Mouse (Mus musculus) retina, adult 2 months (tissue): ENCODE data around the gene Art4.

ENCODE experiments used
- DNase-seq: peaks from one replicate; pipeline ENCODE4 v3.0.0-alpha.2; 2012; ENCODE audit warnings: low read depth, low spot score

Gene Art4

DNA sequence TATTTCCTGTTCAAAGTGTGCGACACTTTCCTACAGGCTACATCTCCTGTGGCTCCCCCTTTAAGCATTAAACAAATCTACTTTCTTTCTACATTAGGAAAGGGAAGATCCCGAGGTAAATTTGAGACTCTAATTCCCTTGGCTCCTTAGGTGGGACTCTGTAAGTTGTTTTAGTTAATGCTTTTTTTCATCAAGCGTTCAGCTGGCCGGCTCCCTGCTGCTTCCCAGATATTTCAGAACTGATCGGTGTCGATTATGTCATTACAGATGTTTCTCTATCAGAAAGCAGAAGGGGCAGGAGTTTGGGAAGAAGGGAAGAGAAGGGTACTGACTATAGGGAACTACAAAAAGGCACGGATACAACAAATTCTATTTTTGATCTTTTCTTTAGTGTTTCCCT, 30.4 kb downstream of the Art4 start:
- DNase-seq = no peak

DNA sequence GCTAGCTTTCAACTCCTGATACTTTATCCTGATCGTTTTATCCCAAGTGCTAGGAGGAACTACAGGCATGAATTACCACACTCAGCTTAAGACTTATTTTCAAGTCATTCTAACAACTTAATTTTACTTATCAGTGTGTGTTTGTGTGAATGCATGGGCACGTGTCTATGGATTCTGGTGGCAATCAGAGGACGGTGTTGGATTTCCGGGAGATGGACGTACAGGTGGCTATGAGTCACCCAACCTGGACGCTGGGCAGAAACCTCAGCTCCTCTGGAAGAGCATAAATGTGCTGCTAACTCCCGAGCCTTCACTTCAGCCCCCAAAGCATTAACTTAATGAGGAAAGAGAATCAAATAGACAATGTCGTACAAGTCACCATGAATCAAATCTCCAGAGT, 32.5 kb downstream of the Art4 start:
- DNase-seq = no peak

DNA sequence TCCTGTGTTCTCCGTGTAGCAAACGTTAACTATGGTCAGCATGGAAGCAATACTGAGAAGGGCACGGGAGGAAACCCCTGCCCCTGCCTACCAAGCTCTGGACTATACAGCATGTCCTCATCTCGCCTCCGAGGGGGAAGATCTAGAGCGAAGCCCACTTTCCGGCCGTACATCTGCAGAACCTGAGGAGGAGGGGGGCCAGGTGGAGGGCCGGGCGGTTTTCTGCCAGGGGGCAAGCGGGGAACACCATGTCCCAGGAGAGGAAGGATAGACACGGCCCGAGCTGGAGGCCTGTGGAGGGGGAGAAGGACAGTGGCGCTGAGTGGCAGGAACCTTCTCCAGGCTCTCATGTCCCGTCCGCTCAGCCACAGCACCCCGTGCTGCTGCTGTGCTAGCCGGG, 36.4 kb downstream of the Art4 start:
- DNase-seq = no peak

DNA sequence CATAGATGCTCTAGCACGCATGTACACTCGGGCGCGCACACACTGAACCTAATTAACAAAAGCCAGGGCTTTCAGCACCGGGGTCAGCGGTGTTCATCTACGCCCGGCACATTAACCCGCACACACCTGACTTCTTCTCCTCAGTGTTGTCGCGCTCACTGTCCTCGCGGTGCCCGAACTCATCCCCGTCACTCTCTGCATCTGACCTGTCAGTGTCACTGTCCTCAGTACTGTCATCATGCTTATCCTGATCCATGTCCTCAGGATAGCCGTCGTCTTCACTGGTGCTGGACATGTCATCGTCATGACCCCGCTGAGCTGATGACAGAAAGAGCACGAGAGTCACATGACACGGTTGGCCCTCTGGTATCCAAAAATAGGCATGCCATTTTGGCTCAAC, 37.2 kb downstream of the Art4 start:
- DNase-seq = no peak

GRCm38 (mm10) chr6:136817549-136817948, 40.0 kb downstream of the Art4 start:
- DNase-seq = no peak

GRCm38 (mm10) chr6:136816826-136817225, 40.7 kb downstream of the Art4 start:
- no peak for DNase-seq

DNA sequence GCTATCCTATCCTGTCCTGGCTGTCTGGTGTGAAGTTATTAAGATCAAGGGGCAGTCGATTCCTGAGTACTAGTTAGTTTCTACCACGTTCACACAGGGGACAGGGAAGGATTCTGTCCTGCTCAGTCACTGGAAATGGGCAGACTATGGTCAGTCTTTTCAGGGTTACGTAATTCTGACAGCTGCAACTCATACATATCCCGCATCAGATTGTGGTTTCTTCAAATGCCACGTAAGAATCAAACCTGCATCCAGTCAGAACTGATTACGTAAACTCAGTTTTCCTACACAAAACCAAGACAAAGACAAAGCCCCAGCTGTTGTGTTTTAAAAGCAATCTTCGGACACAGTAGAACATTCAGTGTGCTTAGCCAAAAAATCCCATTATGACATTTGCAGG, 42.2 kb downstream of the Art4 start:
- no peak for DNase-seq

DNA sequence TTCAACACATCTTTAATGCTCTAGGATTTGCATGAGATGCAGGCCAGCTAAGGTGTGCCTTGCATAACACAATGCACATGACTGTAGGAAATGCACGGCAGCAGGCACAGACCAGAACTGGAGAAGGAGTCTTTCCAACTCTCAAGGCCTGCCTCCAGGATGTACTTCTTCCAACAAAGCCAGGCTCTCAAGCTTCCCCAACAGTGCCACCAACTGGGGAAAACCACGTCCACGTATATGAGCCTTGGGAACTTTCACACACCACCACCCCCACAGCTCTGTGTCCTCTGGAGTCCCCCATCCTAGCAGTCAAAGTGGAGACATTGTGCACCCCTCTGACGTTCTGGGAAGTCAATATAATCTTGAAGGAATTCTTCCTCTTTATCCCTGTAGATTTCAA, 44.4 kb downstream of the Art4 start:
- no peak for DNase-seq

DNA sequence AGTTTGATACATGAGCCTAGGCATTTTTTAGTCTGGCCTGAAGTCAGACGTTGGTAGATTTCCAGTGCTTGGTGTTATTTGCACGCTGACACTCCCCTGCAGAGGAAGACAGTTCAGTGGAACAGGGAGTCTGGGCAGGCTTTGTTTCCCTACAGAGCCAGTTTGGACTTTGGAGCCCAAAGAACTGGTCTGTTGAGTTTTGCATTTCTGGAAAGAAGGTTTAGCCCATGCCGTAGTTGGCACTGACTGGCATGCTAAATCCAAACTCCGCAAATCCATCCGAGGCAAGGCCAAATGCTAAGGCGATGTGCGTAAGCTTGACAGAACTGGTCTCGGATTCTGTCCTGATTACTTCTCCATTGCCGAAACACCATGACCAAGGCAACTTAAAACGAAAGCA, 46.3 kb downstream of the Art4 start:
- no peak for DNase-seq

GRCm38 (mm10) chr6:136809673-136810072, 47.9 kb downstream of the Art4 start:
- no peak for DNase-seq

- DNase-seq = no peak
Measured at GRCm38 (mm10) chr6:136809077-136809476, 48.5 kb downstream of the Art4 start.

GRCm38 (mm10) chr6:136808631-136809046, 48.9 kb downstream of the Art4 start:
- DNase-seq = no peak

- DNase-seq = peak; percentile 91
Measured at GRCm38 (mm10) chr6:136808014-136808417, 49.5 kb downstream of the Art4 start, which contains the start of gene H2afj. Gene H2afj (plus strand): TSS chr6:136808244.

- no peak for DNase-seq
Measured at GRCm38 (mm10) chr6:136807395-136808013, 50.0 kb downstream of the Art4 start.

DNA sequence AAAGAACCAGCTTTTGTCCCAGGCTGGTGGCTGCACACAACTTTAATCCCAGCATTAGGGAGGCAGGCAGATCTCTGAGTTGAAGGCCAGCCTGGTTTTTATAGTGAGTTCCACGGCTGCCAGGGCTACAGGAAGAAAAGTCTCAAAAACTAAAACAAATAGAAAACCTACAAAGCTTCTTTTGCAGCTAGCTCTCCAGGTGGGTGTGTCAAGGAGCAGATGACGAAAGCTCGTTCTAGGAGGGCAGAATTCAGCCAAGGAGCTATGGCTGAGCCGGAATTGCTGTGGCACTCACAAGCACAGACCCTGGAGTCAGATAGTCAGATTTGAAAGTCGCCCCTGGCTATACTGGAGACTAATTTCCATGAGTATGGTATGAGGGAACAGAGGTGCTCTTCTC, 50.7 kb downstream of the Art4 start:
- no peak for DNase-seq

- no peak for DNase-seq
Measured at GRCm38 (mm10) chr6:136805409-136805775, 52.1 kb downstream of the Art4 start.

DNA sequence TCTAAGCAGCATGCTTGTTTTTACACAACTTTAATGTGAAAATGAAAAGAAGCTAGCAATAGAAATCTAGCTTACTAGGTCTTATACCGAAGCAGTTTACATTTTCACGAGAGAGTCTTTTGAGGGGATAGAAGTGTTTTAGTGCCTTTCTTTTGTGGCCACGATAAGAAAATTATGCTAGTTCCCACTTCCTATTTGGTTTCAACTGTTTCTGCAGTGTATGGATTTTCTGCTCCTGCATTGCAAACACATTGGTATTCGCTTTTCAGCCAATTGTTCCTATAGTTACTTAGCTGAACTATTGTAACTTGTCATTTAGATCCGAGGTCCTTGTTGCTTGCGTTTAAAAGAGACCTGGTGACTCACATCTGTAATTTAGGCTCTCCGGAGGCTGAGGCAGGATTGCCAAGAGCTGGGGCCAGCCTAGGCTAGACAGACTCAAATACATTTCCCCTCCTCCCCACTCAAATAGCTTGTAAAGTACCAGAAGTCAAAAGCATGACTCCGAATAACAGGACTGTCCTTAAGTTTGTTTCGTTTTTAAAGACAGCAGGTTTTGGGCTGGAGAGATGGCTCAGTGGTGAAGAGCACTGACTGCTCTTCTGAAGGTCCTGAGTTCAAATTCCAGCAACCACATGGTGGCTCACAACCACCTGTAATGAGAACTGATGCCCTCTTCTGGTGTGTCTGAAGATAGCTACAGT, 52.7 kb downstream of the Art4 start:
- DNase-seq = no peak

- peak; percentile 92 for DNase-seq
Measured at GRCm38 (mm10) chr6:136803739-136804633, 53.5 kb downstream of the Art4 start, which contains the start of gene Hist4h4. Gene Hist4h4 (minus strand): TSS chr6:136804415.

GRCm38 (mm10) chr6:136803093-136803738, 54.3 kb downstream of the Art4 start:
- no peak for DNase-seq

GRCm38 (mm10) chr6:136801274-136801673, 56.3 kb downstream of the Art4 start:
- no peak for DNase-seq

GRCm38 (mm10) chr6:136800710-136801109, 56.8 kb downstream of the Art4 start:
- no peak for DNase-seq
